Mouse (Mus musculus): Measurements from ENCODE around the gene Wdr62.
"Not testable (repeated sequence)": the region's sequence is repeated elsewhere in the genome, so short reads cannot be mapped to it uniquely, and the experiment has no call there.

Gene Wdr62

DNA sequence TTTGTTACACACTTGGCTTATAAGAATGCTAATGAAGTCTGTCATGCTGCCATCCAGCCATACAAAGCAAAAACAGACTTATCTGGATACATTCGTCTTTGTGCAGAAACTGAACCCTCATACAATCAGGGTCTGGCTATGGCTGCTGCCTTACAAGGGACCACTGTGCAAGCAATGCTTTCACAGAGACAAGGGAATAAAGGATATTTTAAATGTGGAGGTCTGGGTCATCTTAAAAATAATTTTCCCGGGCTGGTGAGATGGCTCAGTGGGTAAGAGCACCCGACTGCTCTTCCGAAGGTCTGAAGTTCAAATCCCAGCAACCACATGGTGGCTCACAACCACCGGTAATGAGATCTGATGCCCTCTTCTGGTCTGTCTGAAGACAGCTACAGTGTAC, 73.9 kb downstream of the Wdr62 start:
- in situ Hi-C loops (cut with MboI, MseI), result not testable (repeated sequence)

DNA sequence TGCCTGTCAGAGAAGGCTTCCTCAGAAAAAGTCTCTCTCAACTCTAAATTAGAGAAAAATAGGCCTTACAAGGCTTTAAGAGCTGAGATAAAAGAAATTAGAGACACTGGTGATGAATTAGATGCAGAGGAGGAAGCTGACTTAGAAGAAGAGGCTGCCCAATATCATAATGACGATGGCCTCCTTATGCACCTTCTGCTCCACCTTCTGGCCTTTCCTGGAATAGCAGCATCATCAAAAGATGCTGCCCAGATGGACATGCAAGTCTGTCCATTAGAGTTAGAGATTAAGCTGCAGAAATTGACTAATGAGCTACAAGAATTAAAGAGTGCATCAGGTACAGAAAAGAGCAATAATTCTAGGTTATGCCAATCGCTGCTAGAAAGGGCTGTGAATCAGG, 74.8 kb downstream of the Wdr62 start:
- in situ Hi-C loops (cut with MboI, MseI), result no loop called here

- in situ Hi-C loops (cut with MboI, MseI), result no loop called here
Measured at GRCm38 (mm10) chr7:30204380-30204779, 75.8 kb downstream of the Wdr62 start.

DNA sequence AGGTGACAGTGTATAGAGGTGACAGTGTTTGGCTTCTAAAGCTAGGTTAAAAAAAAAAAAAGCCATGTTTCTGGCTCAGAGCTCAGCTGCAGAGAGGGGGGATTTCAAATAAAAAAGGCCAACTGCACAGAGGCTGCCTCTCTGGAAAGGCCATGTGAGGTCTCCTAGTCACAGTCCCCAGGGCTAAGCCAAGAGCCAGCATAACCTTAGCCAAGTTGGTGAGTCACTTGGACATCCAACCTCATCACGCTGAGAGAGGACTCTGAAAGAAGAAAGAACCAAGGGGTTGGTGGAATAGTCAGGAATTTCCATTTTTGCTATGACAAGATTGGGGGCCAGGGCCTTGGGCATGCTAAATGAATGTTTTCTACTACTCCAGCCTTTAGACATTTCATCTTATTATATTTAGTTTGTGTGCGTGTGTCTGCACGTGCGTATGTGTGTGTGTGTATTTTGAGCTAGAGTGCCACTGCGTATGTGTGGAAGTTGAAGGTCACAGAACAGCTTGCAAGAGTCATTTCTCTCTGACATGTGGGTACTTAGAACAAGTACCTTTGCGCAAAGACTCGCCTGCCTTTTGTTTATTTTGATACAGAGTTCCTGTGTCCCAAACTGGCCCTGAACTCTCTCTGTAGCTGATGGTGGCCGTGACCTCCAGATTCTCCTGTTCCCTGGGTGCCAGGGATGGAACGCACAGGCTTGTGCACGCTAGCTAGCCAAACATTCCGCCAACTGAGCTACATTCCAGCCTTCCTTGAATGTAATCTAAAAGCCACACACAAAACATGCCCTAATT, 77.1 kb downstream of the Wdr62 start:
- in situ Hi-C loops (cut with MboI, MseI), result no loop called here

DNA sequence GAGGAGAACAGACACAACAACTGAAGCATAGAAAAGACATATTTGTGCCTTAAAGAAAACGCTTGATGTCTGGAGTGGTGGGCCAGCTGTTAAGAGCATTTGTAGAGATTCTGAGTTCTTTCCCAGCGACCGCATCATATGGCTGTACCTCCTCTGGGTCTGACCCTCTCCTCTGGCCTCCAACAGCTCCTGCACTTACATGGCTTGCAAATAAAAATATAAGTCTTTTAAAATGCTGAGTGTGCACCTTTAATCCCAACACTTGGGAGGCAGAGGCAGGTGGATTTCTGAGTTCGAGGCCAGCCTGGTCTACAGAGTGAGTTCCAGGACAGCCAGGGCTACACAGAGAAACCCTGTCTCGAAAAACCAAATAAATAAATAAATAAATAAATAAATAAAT, 79.6 kb downstream of the Wdr62 start:
- in situ Hi-C loops (cut with MboI, MseI), result not testable (repeated sequence)

- in situ Hi-C loops (cut with MboI, MseI), result no loop called here
Measured at GRCm38 (mm10) chr7:30200200-30200599, 80.0 kb downstream of the Wdr62 start.

DNA sequence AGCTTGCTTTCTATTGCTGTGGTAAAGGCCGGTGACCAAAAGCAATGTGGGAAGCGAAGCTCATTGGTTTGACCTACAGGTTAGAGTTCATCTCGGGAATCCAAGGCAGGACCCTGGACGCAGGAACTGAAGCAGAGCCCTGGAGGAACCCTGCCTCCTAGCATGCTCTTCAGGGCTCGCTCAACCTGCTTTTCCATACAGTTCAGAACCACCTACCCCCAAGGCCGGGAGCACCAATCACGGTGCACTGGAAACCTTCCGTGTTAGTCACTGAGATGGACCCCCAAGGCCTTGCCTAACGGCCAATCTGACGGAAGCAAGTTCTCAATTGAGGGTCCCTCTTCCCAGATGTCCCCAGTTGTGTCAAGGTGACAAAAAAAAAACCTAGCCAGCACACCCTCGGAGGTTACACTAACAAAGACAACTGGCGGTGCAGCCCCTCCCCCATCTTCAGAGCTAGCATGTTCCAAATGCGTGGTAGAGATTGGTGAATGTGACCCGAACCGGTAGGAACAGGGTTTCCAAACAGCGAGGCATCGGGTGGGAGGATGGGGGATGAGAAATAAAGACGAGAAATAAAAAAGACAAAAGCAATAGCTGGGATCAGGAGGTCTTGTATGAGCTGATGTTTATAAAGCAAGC, 80.6 kb downstream of the Wdr62 start:
- in situ Hi-C loops (cut with MboI, MseI), result no loop called here

GRCm38 (mm10) chr7:30198481-30198971, 81.7 kb downstream of the Wdr62 start, which contains the start of gene Capns1:
Capns1 (minus strand) TSS chr7:30198811.
- in situ Hi-C loops (cut with MboI, MseI), result no loop called here

DNA sequence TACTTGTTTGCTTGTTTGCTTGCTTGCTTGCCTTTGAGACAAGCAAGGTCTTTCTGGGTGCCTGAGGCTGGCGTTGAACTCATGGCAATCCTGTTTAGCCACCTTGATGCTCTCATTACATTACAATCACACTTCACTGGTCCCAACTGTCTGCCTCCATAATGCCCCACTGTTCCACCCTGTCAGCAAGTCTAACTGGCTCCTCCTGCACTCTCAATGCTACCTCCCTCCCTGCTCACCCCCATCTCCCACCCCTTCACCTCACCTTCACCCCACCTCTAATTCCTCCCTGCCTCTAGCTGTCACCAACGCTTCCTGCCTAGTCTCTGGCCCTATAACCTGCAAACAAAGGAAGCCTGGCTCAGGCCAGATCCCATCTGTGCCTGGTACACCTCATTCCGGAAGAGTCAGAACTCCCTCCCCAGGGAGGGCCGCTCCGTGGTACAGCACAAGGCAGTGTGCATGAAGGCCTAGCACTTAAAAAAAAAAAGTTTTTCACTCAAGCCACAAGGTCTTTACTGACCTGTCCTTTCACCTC, 82.6 kb downstream of the Wdr62 start:
- in situ Hi-C loops (cut with MboI, MseI), result no loop called here

GRCm38 (mm10) chr7:30196171-30196570, 84.0 kb downstream of the Wdr62 start:
- in situ Hi-C loops (cut with MboI, MseI), result no loop called here

DNA sequence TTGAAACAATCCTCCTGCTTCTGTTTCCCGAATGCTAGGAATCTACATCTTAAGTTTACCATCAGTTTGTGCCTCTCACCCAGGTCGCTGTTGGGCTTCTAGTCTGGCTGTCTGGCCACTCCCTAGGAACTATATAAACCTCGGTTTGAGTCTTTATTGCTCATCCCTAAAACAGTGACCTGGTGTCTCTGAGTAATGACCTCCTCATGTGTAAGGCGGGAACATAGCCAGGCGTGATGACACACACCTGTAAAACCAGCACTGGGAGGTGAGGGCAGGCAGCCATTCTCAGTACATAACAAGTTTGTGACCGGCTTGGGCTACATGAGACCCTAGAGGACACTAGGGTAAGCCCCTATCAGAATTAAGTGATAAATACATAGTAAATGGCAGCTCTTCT, 84.8 kb downstream of the Wdr62 start:
- in situ Hi-C loops (cut with MboI, MseI), result no loop called here

GRCm38 (mm10) chr7:30194884-30195283, 85.3 kb downstream of the Wdr62 start:
- in situ Hi-C loops (cut with MboI, MseI), result no loop called here

DNA sequence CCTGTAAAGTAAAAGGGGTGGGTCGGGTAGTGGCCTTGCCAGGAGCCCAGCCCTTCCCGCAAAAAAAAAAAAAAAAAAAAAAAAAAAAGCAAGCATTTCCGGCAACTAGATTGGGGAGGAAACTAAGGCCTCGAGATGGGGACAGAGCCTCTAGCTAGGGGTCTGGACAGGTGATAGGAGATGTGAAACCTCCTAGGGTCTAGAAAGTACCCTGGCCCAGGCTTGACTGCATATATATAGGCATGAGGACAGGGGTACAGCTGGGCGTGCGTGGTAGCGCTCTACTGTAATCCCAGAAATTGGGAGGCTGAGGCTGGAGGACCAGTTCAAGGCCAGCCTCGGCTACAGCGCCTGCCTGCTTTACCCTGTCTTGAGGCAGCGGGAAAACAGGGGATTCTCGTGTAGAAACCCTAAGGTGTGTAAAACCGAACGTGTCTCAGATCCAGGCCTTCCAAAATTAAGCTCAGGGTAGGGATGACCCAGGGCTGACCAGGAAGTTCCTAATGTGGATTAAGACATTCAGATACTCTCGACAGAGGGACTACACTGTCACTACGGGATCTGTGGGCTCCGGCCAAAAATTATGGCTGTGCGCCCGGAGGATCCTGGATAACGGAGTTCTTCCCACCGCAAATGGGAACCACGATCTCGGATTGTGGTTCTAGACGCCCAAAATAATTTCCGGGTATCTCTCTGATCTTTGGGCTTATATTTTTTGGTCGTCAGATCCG, 86.0 kb downstream of the Wdr62 start:
- in situ Hi-C loops (cut with MboI, MseI), result no loop called here

DNA sequence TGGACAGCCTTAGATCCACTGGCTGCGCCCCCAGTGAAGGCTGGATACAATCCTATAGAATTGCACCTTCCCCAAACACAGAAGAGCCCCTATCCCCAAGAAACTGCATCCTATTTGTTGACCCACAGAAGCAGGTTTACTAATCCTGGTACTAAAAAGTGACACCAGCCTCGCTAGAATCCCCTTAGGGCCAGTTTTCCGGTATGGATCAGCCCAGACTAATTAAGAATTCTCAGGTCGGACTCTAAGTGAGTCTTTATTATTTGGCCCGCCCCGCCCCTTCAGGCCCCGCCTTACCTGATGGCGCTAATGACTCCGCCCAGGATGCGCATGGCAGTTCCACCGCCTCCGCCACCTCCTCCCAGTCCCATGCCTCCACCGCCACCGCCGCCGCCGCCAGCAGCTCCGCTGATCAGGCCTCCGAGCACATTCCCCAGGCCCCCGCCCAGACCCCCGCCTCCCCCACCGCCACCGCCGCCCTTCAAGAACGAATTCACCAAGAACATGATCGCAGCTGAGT, 86.6 kb downstream of the Wdr62 start:
- in situ Hi-C loops (cut with MboI, MseI), result no loop called here

DNA sequence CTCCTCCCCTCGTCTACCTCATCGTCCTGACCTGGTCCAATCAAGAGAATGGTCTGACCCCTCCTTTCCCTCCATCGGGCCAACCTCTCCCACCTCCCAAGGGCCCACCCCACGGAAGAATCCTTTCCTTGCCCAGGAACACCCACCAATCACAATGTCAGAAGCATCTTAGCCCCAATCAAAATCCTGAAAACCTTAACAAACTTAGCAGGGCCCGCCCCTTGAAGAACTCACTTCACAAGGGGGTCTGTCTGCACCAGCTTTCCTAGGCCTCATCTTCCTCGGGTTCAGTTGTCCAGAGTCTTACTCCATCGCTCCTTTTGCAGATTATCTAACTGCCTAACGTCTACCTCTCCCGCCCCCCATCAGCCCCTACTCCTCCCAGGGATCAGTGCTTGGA, 87.2 kb downstream of the Wdr62 start:
- in situ Hi-C loops (cut with MboI, MseI), result no loop called here

DNA sequence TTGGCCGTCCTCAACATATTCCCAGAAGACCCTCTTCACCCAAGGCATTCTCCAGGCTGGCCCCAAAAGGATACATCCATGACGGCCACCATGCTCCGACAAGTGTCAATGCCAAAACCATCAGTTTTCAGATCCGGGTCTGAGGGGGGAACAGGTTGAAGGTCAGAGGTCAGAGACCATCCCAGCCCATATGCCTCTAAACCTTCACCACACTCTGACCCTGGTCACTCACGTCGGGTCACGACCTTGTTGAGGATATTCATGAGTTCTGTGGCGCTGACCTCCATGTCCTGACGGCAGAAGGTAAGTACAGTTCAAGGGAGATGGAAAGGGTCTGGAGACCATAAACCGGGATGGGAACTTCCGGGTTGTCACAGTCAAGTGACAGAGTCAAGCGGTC, 88.1 kb downstream of the Wdr62 start:
- in situ Hi-C loops (cut with MboI, MseI), result no loop called here
